Mouse (Mus musculus): ENCODE results near the gene Rgs11. TPM values are rescaled to one million over a fixed set of nuclear protein-coding genes. Genes with fewer than 3 reads are reported as not detected.
A peak's percentile ranks its signal among the peaks of the same experiment; 100 is the strongest.
"Not testable (repeated sequence)": the region's sequence is repeated elsewhere in the genome, so short reads cannot be mapped to it uniquely, and the experiment has no call there.

The Rgs11 gene
- total RNA-seq (2021), result under 1 TPM; 0.31 to 0.34 TPM
- 1.8 and 3.5 TPM in 2 replicates for polyA plus RNA-seq (2012; rRNA removed)
- long read RNA-seq, result 0 reads

GRCm38 (mm10) chr17:26202737-26203136 is at the start of gene Rgs11:
Gene Rgs11, plus strand, starts transcription at chr17:26202951.
- H3K36me3 ChIP-seq (ENCODE audit: control insufficient read depth, insufficient read depth, low read length), result no peaks in the 10 kb centered on the region
- 0 out of 2 replicates have a peak within 1 kb of the TSS, but pooled peaks have one; percentile 21 for H3K9ac ChIP-seq (ENCODE audit: low read depth, low read length)
- no peaks in the 10 kb centered on the region for H3K79me2 ChIP-seq (replicated peaks; ENCODE audit: control insufficient read depth, insufficient read depth, low read length)
- TF ChIP-seq CTCF (IDR thresholded peaks at IDR 0.05), result no peak
- TF ChIP-seq POLR2A (IDR thresholded peaks at IDR 0.05; ENCODE audit: insufficient read depth, low read depth, low read length), result no peak
- TF ChIP-seq EP300 (IDR thresholded peaks at IDR 0.05; ENCODE audit: insufficient read depth, low read depth, low read length), result no peak
- intact Hi-C loops (cut with DNase I), result no loop called here
- WGBS, result 3% methylated on average over 22 of the region's 22 CpGs
- 0 out of 2 replicates have a peak, but pooled peaks cover 1% of the 10 kb centered on the region for H3K4me1 ChIP-seq (ENCODE audit: control insufficient read depth, insufficient read depth, low read length)
- H3K4me3 ChIP-seq, result peak within 1 kb of the TSS; percentile 53
- DNase-seq, result peak in 1 of 2 experiments; percentile 44
- no peak within 1 kb of the TSS for H3K27ac ChIP-seq
- peaks cover 4% of the 10 kb centered on the region; the same call in 1 of the 2 replicates for H3K27me3 ChIP-seq (ENCODE audit: control insufficient read depth, insufficient read depth, low read length)

- peaks cover 11% of the 10 kb centered on the region for H3K36me3 ChIP-seq (ENCODE audit: control insufficient read depth, insufficient read depth, low read length)
- H3K27me3 ChIP-seq (ENCODE audit: control insufficient read depth, insufficient read depth, low read length), result no peaks in the 10 kb centered on the region
- no peaks in the 10 kb centered on the region for H3K4me1 ChIP-seq (ENCODE audit: control insufficient read depth, insufficient read depth, low read length)
- H3K4me3 ChIP-seq, result no peak overlapping the region
- peak overlapping the region; percentile 37; the same call in 1 of the 2 replicates for H3K27ac ChIP-seq
- TF ChIP-seq CTCF (IDR thresholded peaks at IDR 0.05), result no peak
- no peak for TF ChIP-seq EP300 (IDR thresholded peaks at IDR 0.05; ENCODE audit: insufficient read depth, low read depth, low read length)
- TF ChIP-seq POLR2A (IDR thresholded peaks at IDR 0.05; ENCODE audit: insufficient read depth, low read depth, low read length), result no peak
- 56% methylated on average over 1 of the region's 1 CpGs for WGBS
- no peak for DNase-seq
- H3K79me2 ChIP-seq (replicated peaks; ENCODE audit: control insufficient read depth, insufficient read depth, low read length), result peaks cover 2% of the 10 kb centered on the region
- intact Hi-C loops (cut with DNase I), result no loop called here
- no peak overlapping the region for H3K9ac ChIP-seq (ENCODE audit: low read depth, low read length)
Measured at GRCm38 (mm10) chr17:26162736-26163135, 40.0 kb upstream of the Rgs11 start.

DNA sequence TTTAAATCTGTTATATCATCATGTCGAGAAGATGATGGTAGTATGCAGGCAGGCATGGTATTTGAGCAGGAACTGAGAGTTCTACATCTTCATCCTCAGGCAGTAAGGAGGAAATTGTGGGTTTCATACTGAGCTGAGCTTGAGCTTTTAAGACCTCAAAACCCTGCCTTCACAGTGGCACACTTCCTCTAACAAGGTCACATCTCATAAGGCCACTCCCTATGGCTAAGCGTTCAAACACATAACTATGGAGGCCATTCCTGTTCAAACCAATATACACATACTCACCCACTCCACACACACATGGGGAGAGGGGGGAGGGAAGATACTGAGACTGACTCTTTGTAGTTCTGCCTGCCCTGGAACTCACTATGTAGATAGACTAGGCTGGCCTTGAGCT is 34.7 kb upstream of the Rgs11 start:
- TF ChIP-seq EP300 (IDR thresholded peaks at IDR 0.05; ENCODE audit: insufficient read depth, low read depth, low read length) (no peak), CTCF (IDR thresholded peaks at IDR 0.05) (no peak), POLR2A (IDR thresholded peaks at IDR 0.05; ENCODE audit: insufficient read depth, low read depth, low read length) (no peak)
- WGBS, result 78% methylated on average over 2 of the region's 2 CpGs
- Histone ChIP-seq H3K27ac (no peak overlapping the region), H3K4me3 (no peak overlapping the region), H3K27me3 (ENCODE audit: control insufficient read depth, insufficient read depth, low read length) (no peaks in the 10 kb centered on the region), H3K36me3 (ENCODE audit: control insufficient read depth, insufficient read depth, low read length) (peaks cover 6% of the 10 kb centered on the region; the same call in 1 of the 2 replicates), H3K79me2 (replicated peaks; ENCODE audit: control insufficient read depth, insufficient read depth, low read length) (peaks cover 6% of the 10 kb centered on the region), H3K4me1 (ENCODE audit: control insufficient read depth, insufficient read depth, low read length) (peaks cover 2% of the 10 kb centered on the region), H3K9ac (ENCODE audit: low read depth, low read length) (no peak overlapping the region)
- intact Hi-C loops (cut with DNase I), result no loop called here
- peak in 1 of 2 experiments; percentile 22 for DNase-seq

- H3K79me2 ChIP-seq (replicated peaks; ENCODE audit: control insufficient read depth, insufficient read depth, low read length); H3K27ac ChIP-seq; H3K36me3 ChIP-seq (ENCODE audit: control insufficient read depth, insufficient read depth, low read length); H3K4me3 ChIP-seq; H3K9ac ChIP-seq (ENCODE audit: low read depth, low read length); DNase-seq; H3K27me3 ChIP-seq (ENCODE audit: control insufficient read depth, insufficient read depth, low read length); intact Hi-C loops (cut with DNase I); H3K4me1 ChIP-seq (ENCODE audit: control insufficient read depth, insufficient read depth, low read length): not testable (repeated sequence)
- TF ChIP-seq CTCF (IDR thresholded peaks at IDR 0.05), result peak; percentile 35
- WGBS, result 87% methylated on average over 2 of the region's 2 CpGs
Measured at GRCm38 (mm10) chr17:26175248-26175647, 27.5 kb upstream of the Rgs11 start.

DNA sequence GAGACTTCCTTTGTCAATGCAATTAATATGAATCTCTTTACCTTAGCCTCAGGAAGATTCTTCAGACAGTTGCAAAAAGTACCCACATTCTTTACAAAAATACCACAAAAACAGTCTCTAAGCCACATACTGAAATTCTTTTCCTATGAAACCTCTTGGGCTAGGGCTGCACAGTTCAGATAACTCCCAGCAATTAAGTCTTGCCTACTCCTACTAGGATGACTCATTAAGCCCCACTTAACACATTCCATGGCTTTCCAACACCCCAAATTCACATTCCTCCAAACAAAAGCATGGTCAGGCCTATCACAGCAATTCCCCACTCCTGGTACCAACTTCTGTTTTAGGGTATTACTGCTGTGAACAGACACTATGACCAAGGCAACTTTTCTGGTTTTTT is 24.1 kb upstream of the Rgs11 start:
- Histone ChIP-seq H3K79me2 (replicated peaks; ENCODE audit: control insufficient read depth, insufficient read depth, low read length) (no peaks in the 10 kb centered on the region; the same call in 1 of the 2 replicates), H3K27ac (no peak overlapping the region), H3K9ac (ENCODE audit: low read depth, low read length) (no peak overlapping the region), H3K4me3 (no peak overlapping the region), H3K4me1 (ENCODE audit: control insufficient read depth, insufficient read depth, low read length) (no peaks in the 10 kb centered on the region), H3K36me3 (ENCODE audit: control insufficient read depth, insufficient read depth, low read length) (no peaks in the 10 kb centered on the region; the same call in 1 of the 2 replicates), H3K27me3 (ENCODE audit: control insufficient read depth, insufficient read depth, low read length) (no peaks in the 10 kb centered on the region)
- no peak for DNase-seq
- no peak for TF ChIP-seq POLR2A (IDR thresholded peaks at IDR 0.05; ENCODE audit: insufficient read depth, low read depth, low read length)
- TF ChIP-seq CTCF (IDR thresholded peaks at IDR 0.05), result no peak
- TF ChIP-seq EP300 (IDR thresholded peaks at IDR 0.05; ENCODE audit: insufficient read depth, low read depth, low read length), result no peak
- intact Hi-C loops (cut with DNase I), result no loop called here

- H3K27me3 ChIP-seq (ENCODE audit: control insufficient read depth, insufficient read depth, low read length), result no peaks in the 10 kb centered on the region
- H3K36me3 ChIP-seq (ENCODE audit: control insufficient read depth, insufficient read depth, low read length), result no peaks in the 10 kb centered on the region; the same call in 1 of the 2 replicates
- no peak for DNase-seq
- TF ChIP-seq CTCF (IDR thresholded peaks at IDR 0.05) (no peak), EP300 (IDR thresholded peaks at IDR 0.05; ENCODE audit: insufficient read depth, low read depth, low read length) (no peak), POLR2A (IDR thresholded peaks at IDR 0.05; ENCODE audit: insufficient read depth, low read depth, low read length) (no peak)
- intact Hi-C loops (cut with DNase I), result no loop called here
- no peak overlapping the region for H3K9ac ChIP-seq (ENCODE audit: low read depth, low read length)
- WGBS, result 94% methylated on average over 3 of the region's 3 CpGs
- H3K4me1 ChIP-seq (ENCODE audit: control insufficient read depth, insufficient read depth, low read length), result no peaks in the 10 kb centered on the region
- no peak overlapping the region for H3K4me3 ChIP-seq
- no peak overlapping the region for H3K27ac ChIP-seq
- H3K79me2 ChIP-seq (replicated peaks; ENCODE audit: control insufficient read depth, insufficient read depth, low read length), result no peaks in the 10 kb centered on the region; the same call in 1 of the 2 replicates
Measured at GRCm38 (mm10) chr17:26181179-26181578, 21.6 kb upstream of the Rgs11 start.

Data from heart, adult 2 months (tissue).